Mouse (Mus musculus) lung, adult 2 months (tissue): Measurements from ENCODE around the gene Hexdc. TPM values are rescaled to one million over a fixed set of nuclear protein-coding genes. Genes with fewer than 3 reads are reported as not detected.
A peak's percentile ranks its signal among the peaks of the same experiment; 100 is the strongest.

Experiments
- DNase-seq: peaks from one replicate; pipeline ENCODE4 v3.0.0; 2022
- H3K4me1 ChIP-seq: fragments of 200-500 bp; 2 replicates; pipeline ENCODE4 v1.6.1; 2011; ENCODE audit warnings: low read length; ENCODE audit not compliant: control insufficient read depth, insufficient read depth
- H3K4me3 ChIP-seq: fragments of 200-500 bp; replicated peaks from 2 replicates; pipeline ENCODE3; 2011; ENCODE audit warnings: low read depth, mild to moderate bottlenecking, control low read depth, low read length; ENCODE audit errors: extremely low read depth
- CTCF ChIP-seq: fragments of 200-500 bp; IDR thresholded peaks from 2 replicates; pipeline ENCODE4 v1.5.1; 2011; ENCODE audit warnings: mild to moderate bottlenecking, low read length, control low read depth; ENCODE audit not compliant: insufficient read depth
- POLR2A ChIP-seq: fragments of 200-500 bp; IDR thresholded peaks from 2 replicates; pipeline ENCODE4 v1.6.1; 2011; ENCODE audit warnings: low read depth, mild to moderate bottlenecking, control low read depth, low read length, borderline replicate concordance; ENCODE audit errors: extremely low read depth
- WGBS: fragments of 180-500 bp; shearing (Covaris S2); methylation state at CpG from one replicate; pipeline ENCODE4 v1.1.7; 2018; 5-methylcytosine and 5-hydroxymethylcytosine counted together
- polyA plus RNA-seq: library from polyadenylated mRNA; depleted of rRNA; stranded (reverse); fragments of >200 nt; gene quantifications from 2 replicates; pipeline ENCODE4 v1.2.3, GENCODE M21; 2012; rRNA removed

Hexdc gene
- polyA plus RNA-seq, result 13.4 and 13.9 TPM in 2 replicates

DNA sequence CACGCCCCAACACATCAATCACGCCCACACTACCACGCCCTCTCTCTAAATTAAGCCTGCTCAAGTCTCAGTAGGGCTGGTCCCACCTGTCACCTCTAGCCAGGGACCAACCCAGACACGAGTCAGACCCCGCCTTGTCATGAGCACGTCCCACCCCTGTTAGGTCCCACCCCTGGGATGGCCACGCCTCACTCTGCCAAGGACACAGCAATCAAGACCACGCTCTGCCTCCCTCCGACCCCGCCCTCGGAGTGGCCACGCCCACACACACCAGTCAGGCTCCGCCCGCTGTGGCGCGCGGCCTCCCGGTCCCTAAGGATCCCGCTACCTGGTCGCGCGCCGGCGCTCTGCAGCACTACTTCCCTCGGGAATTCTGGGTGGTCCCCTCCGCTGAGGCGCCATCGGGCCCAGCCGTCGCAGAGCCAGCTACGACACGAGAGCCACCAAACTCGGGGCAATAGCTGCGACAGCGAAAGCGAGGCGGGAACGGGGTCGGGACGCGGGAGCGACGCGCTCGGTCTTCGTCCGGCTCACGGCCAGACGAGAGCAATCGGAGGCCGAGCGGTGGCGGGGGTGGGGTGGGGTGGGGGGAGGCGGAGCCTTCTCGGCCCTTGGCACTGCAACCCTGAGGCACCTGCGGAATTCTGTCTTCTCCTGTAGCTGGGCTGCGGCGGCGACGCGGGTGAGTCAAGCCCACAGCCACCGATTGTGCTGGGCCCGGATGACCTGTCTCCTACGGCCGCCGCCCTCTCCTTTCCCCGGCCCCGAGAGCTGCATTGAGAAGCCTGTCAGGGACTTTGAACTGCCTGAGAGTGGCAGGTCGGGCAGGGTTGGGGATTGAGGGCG, at the start of gene Hexdc, which contains the start of gene Ogfod3:
Gene Hexdc (plus strand): TSS at position 273 of the 846 bp plus-strand sequence.
Gene Ogfod3 (minus strand): TSS at position 551 of the 846 bp plus-strand sequence.
- H3K4me1 ChIP-seq, result no peaks in the 10 kb centered on the region; the same call in 1 of the 2 replicates
- H3K4me3 ChIP-seq, result peak within 1 kb of the TSS; percentile 95
- WGBS, result under 1% methylated on average over 69 of the region's 70 CpGs
- TF ChIP-seq POLR2A (peak; percentile 74; the same call in 1 of the 2 replicates), CTCF (no peak)
- DNase-seq, result peak; percentile 96

DNA sequence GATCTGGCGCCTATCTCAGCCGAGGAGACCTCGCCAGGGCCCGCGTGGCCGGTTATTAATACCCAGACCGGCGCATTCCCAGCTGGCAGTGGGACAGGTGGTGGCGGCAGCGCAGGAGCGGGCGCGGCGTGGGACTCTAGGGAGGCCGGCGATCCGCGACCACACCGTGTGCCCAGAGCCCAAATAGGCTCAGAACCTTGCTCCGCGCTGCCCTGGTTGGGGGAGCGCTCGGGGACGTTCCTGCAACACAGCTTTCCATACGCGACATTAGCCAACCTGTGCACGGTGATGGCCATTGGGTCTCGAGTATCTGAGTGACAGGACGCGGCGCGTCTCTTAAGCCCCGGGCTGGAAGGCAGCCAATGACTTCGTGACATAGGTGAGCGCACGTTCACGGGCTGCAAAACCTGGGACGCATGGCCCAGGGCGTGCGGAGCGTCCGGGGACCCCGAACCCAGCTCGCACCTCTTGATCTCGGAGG, 47.8 kb upstream of the Hexdc start:
- Histone ChIP-seq H3K4me1 (peaks cover 3% of the 10 kb centered on the region), H3K4me3 (no peak overlapping the region)
- TF ChIP-seq CTCF (no peak), POLR2A (no peak)
- 3% methylated on average over 45 of the region's 45 CpGs for WGBS
- DNase-seq, result no peak

DNA sequence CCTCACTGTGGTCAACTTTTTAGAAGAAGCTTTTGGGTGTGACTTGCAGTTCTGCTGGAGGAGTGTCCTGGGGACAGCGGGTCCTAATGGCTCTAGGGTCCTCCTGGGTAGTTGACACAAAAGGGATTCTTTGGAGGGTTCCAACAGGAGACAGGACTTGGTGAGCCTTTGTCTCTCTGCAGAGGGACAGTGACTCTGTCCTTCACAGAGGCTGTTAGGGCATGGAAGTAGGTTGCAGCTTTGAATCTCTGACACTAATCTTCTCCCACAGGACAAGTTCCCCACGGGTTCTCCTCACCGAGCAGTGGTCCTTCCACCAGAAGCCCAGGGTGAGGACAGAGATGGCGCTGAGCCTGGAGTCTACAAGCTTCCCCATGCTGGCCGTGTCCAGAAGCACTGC, 44.3 kb upstream of the Hexdc start, which contains the start of gene Uts2r:
Gene Uts2r (plus strand): TSS at position 301 of the 400 bp plus-strand sequence.
- TF ChIP-seq CTCF, result no peak
- TF ChIP-seq POLR2A, result no peak
- no peak within 1 kb of the TSS for H3K4me3 ChIP-seq
- no peak for DNase-seq
- 84% methylated on average over 5 of the region's 5 CpGs for WGBS
- H3K4me1 ChIP-seq, result peaks cover 3% of the 10 kb centered on the region

DNA sequence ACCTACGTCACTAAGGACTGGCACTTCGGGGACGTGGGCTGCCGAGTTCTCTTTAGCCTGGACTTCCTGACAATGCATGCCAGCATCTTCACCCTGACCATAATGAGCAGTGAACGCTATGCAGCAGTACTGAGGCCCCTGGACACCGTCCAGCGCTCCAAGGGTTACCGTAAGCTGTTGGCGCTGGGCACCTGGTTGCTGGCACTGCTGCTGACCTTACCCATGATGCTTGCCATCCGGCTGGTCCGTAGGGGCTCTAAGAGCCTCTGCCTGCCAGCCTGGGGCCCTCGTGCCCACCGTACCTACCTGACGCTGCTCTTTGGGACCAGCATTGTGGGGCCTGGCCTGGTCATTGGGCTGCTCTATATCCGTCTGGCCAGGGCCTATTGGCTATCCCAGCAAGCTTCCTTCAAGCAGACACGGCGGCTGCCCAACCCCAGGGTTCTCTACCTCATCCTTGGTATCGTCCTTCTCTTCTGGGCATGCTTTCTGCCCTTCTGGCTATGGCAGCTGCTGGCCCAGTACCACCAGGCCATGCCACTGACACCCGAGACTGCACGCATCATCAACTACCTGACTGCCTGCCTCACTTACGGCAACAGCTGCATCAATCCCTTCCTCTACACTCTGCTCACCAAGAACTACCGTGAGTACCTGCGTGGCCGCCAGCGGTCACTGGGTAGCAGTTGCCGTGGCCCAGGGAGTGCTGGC, 43.4 kb upstream of the Hexdc start:
- no peak overlapping the region for H3K4me3 ChIP-seq
- no peak for TF ChIP-seq CTCF
- TF ChIP-seq POLR2A, result no peak
- 92% methylated on average over 26 of the region's 26 CpGs for WGBS
- H3K4me1 ChIP-seq, result peaks cover 3% of the 10 kb centered on the region
- DNase-seq, result no peak

DNA sequence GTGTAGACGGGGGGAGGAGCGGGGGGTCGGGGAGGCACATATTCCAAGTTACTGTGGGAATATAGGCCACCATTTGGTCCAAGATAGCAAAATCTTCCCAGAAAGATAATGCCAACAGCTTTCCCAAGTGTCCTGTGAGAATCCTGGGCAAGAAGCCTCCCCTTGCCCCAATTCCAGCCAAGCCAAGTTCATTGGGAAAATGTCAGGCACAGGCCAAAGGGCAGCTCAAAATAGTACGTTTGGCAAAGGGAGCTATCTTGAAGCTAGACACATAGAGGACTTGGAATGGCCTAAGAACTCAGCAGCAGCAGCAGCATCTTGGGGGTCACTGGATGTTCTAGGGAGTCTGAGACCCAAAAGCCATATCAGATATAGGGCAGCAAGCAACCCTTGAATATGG, 40.5 kb upstream of the Hexdc start:
- Histone ChIP-seq H3K4me3 (no peak overlapping the region), H3K4me1 (no peaks in the 10 kb centered on the region)
- no peak for DNase-seq
- 78% methylated on average over 4 of the region's 4 CpGs for WGBS
- TF ChIP-seq POLR2A (no peak), CTCF (no peak)

DNA sequence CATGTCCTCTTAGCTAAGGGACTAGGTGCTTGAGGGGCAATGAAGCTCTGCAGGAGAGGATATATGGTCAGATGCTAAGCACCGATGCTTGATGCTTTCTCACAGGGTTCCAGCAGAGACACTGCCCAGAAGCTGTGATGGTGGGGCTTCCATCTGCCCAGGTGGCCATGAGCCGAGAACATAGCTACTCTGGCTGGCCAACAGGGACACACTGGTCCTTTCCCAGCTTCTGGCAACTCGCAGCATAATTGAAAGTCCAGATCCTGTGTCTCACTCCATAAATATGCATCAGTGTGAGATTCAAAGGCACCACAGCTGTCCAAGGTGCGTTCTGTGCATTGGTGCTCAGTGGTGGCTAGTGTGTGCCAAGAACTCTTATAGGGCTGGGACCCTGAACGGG, 31.0 kb upstream of the Hexdc start:
- Histone ChIP-seq H3K4me1 (no peaks in the 10 kb centered on the region), H3K4me3 (no peak overlapping the region)
- no peak for TF ChIP-seq POLR2A
- TF ChIP-seq CTCF, result no peak
- 83% methylated on average over 5 of the region's 5 CpGs for WGBS
- no peak for DNase-seq

DNA sequence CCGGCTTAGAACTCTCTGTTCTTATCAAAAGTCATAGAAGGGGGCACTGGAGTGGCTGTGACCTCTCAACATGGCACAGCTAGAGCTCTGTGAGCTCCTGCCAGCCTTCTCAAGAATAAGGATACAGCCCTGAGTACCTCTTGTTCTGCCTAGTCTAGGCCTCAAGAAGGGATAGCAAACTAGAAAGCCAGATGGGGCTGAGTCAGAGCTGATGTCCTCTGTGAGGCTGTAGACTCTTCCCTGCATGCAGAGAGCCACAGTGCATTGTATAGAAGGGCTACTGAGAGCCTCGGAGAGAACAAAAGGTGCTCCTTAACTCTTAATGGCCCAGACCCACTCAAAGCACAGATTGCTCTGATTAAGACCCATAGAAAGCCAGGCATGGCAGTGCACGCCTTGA, 30.0 kb upstream of the Hexdc start:
- no peak for DNase-seq
- 54% methylated on average over 3 of the region's 3 CpGs for WGBS
- Histone ChIP-seq H3K4me1 (no peaks in the 10 kb centered on the region), H3K4me3 (no peak overlapping the region)
- TF ChIP-seq POLR2A (no peak), CTCF (no peak)

DNA sequence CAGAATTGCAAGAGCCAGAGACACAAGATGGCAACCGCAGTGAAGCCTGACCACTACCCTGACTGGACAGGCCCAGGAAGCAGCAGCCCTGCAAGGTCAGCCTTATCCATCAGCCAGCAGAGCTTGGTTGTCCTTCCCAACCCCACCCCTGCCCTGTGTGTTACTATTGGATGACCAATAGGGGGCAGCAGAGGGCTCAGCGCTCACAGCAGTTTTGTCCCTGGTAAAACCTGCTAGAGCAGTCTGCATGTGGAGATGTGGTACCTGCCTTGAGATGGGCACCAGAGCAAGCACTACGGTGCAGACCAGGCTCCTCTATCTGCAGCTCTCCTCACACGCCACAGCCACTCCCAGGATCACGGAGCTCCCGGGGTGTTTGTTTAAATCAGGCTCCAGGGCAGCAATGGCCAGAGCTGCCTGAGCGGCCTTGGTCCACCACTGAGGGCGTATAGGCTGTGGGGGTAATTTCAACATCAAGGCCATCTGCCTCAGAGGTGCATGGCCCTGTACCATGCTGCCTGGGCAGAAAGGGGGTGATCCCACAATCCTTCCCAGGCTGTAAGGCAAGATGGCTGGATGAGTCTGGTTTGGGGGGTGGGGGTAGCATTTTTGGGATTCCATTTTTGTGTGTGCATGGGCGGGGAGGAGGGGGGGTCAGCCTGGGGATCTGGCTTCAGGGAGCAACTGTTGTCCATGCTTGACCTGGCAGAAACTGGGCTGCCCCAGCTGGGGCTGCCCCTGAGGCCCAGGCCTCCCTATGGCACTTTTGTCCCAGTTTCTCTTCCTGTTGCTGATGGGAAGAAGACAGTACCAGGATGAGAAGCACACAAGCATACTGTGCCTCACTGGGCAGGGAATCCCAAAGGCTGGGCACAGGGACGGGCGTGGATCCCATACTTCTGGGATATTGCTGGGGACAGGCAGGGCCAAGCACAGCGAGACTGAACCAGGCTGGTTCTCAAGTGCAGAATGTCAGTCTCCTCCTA, 27.7 kb upstream of the Hexdc start:
- Histone ChIP-seq H3K4me3 (no peak overlapping the region), H3K4me1 (no peaks in the 10 kb centered on the region)
- 59% methylated on average over 12 of the region's 12 CpGs for WGBS
- DNase-seq, result peak; percentile 30
- peak; percentile 91 for TF ChIP-seq CTCF
- TF ChIP-seq POLR2A, result no peak
